Mouse (Mus musculus) megakaryocyte, embryonic 14.5 days (primary cell): ENCODE data around the gene Map4k2. TPM values are rescaled to one million over a fixed set of nuclear protein-coding genes. Genes with fewer than 3 reads are reported as not detected.

Experiments used
- H3K27me3 ChIP-seq: replicated peaks from 2 replicates; pipeline ENCODE3; 2012; ENCODE audit warnings: inconsistent platforms
- H3K36me3 ChIP-seq: replicated peaks from 2 replicates; pipeline ENCODE3; 2012; ENCODE audit warnings: low read length, inconsistent platforms, mixed read lengths
- H3K4me1 ChIP-seq: 2 replicates; pipeline ENCODE4 v1.6.1; 2012; ENCODE audit warnings: inconsistent platforms
- H3K4me3 ChIP-seq: replicated peaks from 2 replicates; pipeline ENCODE3; 2012; ENCODE audit warnings: moderate library complexity, mild to moderate bottlenecking, inconsistent platforms
- H3K9me3 ChIP-seq: 2 replicates; pipeline ENCODE4 v1.6.1; 2012; ENCODE audit warnings: inconsistent platforms
- FLI1 ChIP-seq: IDR thresholded peaks from 2 replicates; pipeline ENCODE4 v1.6.1; 2012; ENCODE audit warnings: low read length, inconsistent platforms, mixed read lengths
- GATA1 ChIP-seq: IDR thresholded peaks from 3 replicates; pipeline ENCODE4 v1.6.1; 2012; ENCODE audit warnings: mixed read lengths, low read length, inconsistent platforms, borderline replicate concordance
- polyA plus RNA-seq: library from polyadenylated mRNA; stranded (reverse); fragments of >175 nt; gene quantifications from 2 replicates; pipeline ENCODE4 v1.2.3, GENCODE M21; 2012; ENCODE audit warnings: low replicate concordance; ENCODE audit not compliant: insufficient read depth

Map4k2 gene
- polyA plus RNA-seq, 1 experiment = 9.3 TPM

- Histone ChIP-seq H3K4me3 (no peak overlapping the region), H3K36me3 (peaks cover 66% of the 10 kb centered on the region), H3K4me1 (peaks cover 91% of the 10 kb centered on the region), H3K27me3 (peaks cover 3% of the 10 kb centered on the region), H3K9me3 (no peaks in the 10 kb centered on the region)
- TF ChIP-seq FLI1 (no peak), GATA1 (no peak)
Observed at GRCm38 (mm10) chr19:6343996-6344395, 3.1 kb downstream of the Map4k2 start.

GRCm38 (mm10) chr19:6346023-6346422 lies 5.1 kb downstream of the Map4k2 start:
- Histone ChIP-seq H3K9me3 (no peaks in the 10 kb centered on the region), H3K36me3 (peaks cover 55% of the 10 kb centered on the region), H3K4me1 (peaks cover 93% of the 10 kb centered on the region), H3K27me3 (peaks cover 3% of the 10 kb centered on the region), H3K4me3 (peak overlapping the region; percentile 9)
- TF ChIP-seq FLI1 (no peak), GATA1 (no peak)

GRCm38 (mm10) chr19:6346661-6347060 lies 5.7 kb downstream of the Map4k2 start:
- peaks cover 94% of the 10 kb centered on the region for H3K4me1 ChIP-seq

GRCm38 (mm10) chr19:6347615-6348014 lies 6.7 kb downstream of the Map4k2 start:
- TF ChIP-seq GATA1 (no peak), FLI1 (no peak)

More at GRCm38 (mm10) chr19:6346661-6347060, 5.7 kb downstream of the Map4k2 start:
- Histone ChIP-seq H3K27me3 (peaks cover 3% of the 10 kb centered on the region), H3K4me3 (no peak overlapping the region), H3K9me3 (no peaks in the 10 kb centered on the region), H3K36me3 (peaks cover 60% of the 10 kb centered on the region)
- no peak for TF ChIP-seq GATA1

GRCm38 (mm10) chr19:6348717-6349116 lies 7.8 kb downstream of the Map4k2 start:
- H3K36me3 ChIP-seq = peaks cover 68% of the 10 kb centered on the region
- peaks cover 93% of the 10 kb centered on the region for H3K4me1 ChIP-seq

More at GRCm38 (mm10) chr19:6347615-6348014, 6.7 kb downstream of the Map4k2 start:
- H3K4me3 ChIP-seq = no peak overlapping the region
- H3K27me3 ChIP-seq = peaks cover 3% of the 10 kb centered on the region
- H3K36me3 ChIP-seq = peaks cover 66% of the 10 kb centered on the region
- H3K9me3 ChIP-seq = no peaks in the 10 kb centered on the region
- H3K4me1 ChIP-seq = peaks cover 93% of the 10 kb centered on the region

GRCm38 (mm10) chr19:6349215-6349983 lies 8.5 kb downstream of the Map4k2 start:
- TF ChIP-seq FLI1 (no peak), GATA1 (no peak)
- no peaks in the 10 kb centered on the region for H3K9me3 ChIP-seq
- H3K27me3 ChIP-seq = peaks cover 3% of the 10 kb centered on the region
- H3K4me3 ChIP-seq = peak overlapping the region; percentile 84
- peaks cover 68% of the 10 kb centered on the region for H3K36me3 ChIP-seq
- H3K4me1 ChIP-seq = peaks cover 96% of the 10 kb centered on the region

More at GRCm38 (mm10) chr19:6348717-6349116, 7.8 kb downstream of the Map4k2 start:
- TF ChIP-seq GATA1 (no peak), FLI1 (no peak)
- Histone ChIP-seq H3K9me3 (no peaks in the 10 kb centered on the region), H3K4me3 (peak overlapping the region; percentile 84), H3K27me3 (peaks cover 3% of the 10 kb centered on the region)

- TF ChIP-seq GATA1 (no peak), FLI1 (no peak)
- Histone ChIP-seq H3K27me3 (peaks cover 2% of the 10 kb centered on the region), H3K4me3 (no peak overlapping the region), H3K4me1 (peaks cover 87% of the 10 kb centered on the region), H3K36me3 (peaks cover 60% of the 10 kb centered on the region), H3K9me3 (no peaks in the 10 kb centered on the region)
Observed at GRCm38 (mm10) chr19:6351431-6352106, 10.6 kb downstream of the Map4k2 start.

- H3K9me3 ChIP-seq = no peaks in the 10 kb centered on the region
- no peak overlapping the region for H3K4me3 ChIP-seq
- no peaks in the 10 kb centered on the region for H3K27me3 ChIP-seq
- peaks cover 58% of the 10 kb centered on the region for H3K36me3 ChIP-seq
- TF ChIP-seq GATA1 (no peak), FLI1 (no peak)
- H3K4me1 ChIP-seq = peaks cover 82% of the 10 kb centered on the region
Observed at GRCm38 (mm10) chr19:6352107-6352505, 11.2 kb downstream of the Map4k2 start.

GRCm38 (mm10) chr19:6354030-6354429 lies 13.1 kb downstream of the Map4k2 start:
- no peaks in the 10 kb centered on the region for H3K27me3 ChIP-seq
- H3K4me1 ChIP-seq = peaks cover 68% of the 10 kb centered on the region
- no peaks in the 10 kb centered on the region for H3K9me3 ChIP-seq
- H3K4me3 ChIP-seq = no peak overlapping the region
- H3K36me3 ChIP-seq = peaks cover 62% of the 10 kb centered on the region
- TF ChIP-seq GATA1 = no peak
- TF ChIP-seq FLI1 = no peak

GRCm38 (mm10) chr19:6361291-6361690 lies 20.4 kb downstream of the Map4k2 start:
- peaks cover 56% of the 10 kb centered on the region for H3K36me3 ChIP-seq
- H3K4me1 ChIP-seq = peaks cover 53% of the 10 kb centered on the region
- peak overlapping the region; percentile 21 for H3K4me3 ChIP-seq
- no peaks in the 10 kb centered on the region for H3K9me3 ChIP-seq
- no peaks in the 10 kb centered on the region for H3K27me3 ChIP-seq
- TF ChIP-seq GATA1 (no peak), FLI1 (no peak)
